Mouse (Mus musculus): ENCODE measurements at regions not wholly inside any gene's neighbourhood (a gene's known extent, or its start where the extent isn't known, plus 50 kb on each side); places are given as distances from the start of the nearest gene placed in this dataset.

GRCm38 (mm10) chr10:45009676-45010075 is 57.3 kb upstream of the Prep start:
- peak; percentile 34 to 43 for DNase-seq

- no peak for DNase-seq
Measured at GRCm38 (mm10) chr10:45009235-45009634, 57.8 kb upstream of the Prep start.

GRCm38 (mm10) chr10:45004037-45004653 is 62.9 kb upstream of the Prep start:
- no peak for DNase-seq

GRCm38 (mm10) chr10:45003344-45003681 is 63.7 kb upstream of the Prep start:
- DNase-seq, result peak; percentile 19 to 37

- no peak for DNase-seq
Measured at GRCm38 (mm10) chr10:45002637-45003343, 64.2 kb upstream of the Prep start.

- DNase-seq, result peak; percentile 81 to 83
Measured at GRCm38 (mm10) chr10:45000873-45001859, 65.8 kb upstream of the Prep start.

- peak; percentile 23 to 33 for DNase-seq
Measured at GRCm38 (mm10) chr10:45000027-45000840, 66.8 kb upstream of the Prep start.

- DNase-seq, result no peak
Measured at GRCm38 (mm10) chr10:44997906-44998289, 69.1 kb upstream of the Prep start.

GRCm38 (mm10) chr10:44997184-44997905 is 69.7 kb upstream of the Prep start:
- DNase-seq, result no peak

GRCm38 (mm10) chr10:44995756-44996155 is 71.2 kb upstream of the Prep start:
- DNase-seq, result no peak

GRCm38 (mm10) chr10:44994385-44995281 is 72.4 kb upstream of the Prep start:
- DNase-seq, result no peak

- no peak for DNase-seq
Measured at GRCm38 (mm10) chr10:44993470-44994260, 73.3 kb upstream of the Prep start.

GRCm38 (mm10) chr10:44989539-44989938 is 77.5 kb upstream of the Prep start:
- DNase-seq, result no peak

GRCm38 (mm10) chr10:44988756-44989155 is 78.2 kb upstream of the Prep start:
- no peak for DNase-seq

GRCm38 (mm10) chr10:44987615-44988014 is 79.4 kb upstream of the Prep start:
- no peak for DNase-seq

GRCm38 (mm10) chr10:44981913-44982312 is 85.1 kb upstream of the Prep start:
- DNase-seq, result no peak

GRCm38 (mm10) chr10:44976815-44977214 is 90.2 kb upstream of the Prep start:
- DNase-seq, result no peak

GRCm38 (mm10) chr10:44971911-44972310 is 95.1 kb upstream of the Prep start:
- no peak for DNase-seq

GRCm38 (mm10) chr10:44959968-44960367 is 107.0 kb upstream of the Prep start:
- DNase-seq, result no peak

- no peak for DNase-seq
Measured at GRCm38 (mm10) chr10:44945205-44945725, 121.7 kb upstream of the Prep start.
